Mouse (Mus musculus) embryonic facial prominence, embryonic 15.5 days (tissue): ENCODE measurements around the gene Ace2. TPM values are rescaled to one million over a fixed set of nuclear protein-coding genes. Genes with fewer than 3 reads are reported as not detected.

Experiments used
- ATAC-seq: fragments of 200-750 bp; cut with Nextera tagmentation; 2 replicates; pipeline ENCODE4 v1.8.0; 2017; ENCODE audit warnings: low read depth, moderate TSS enrichment; ENCODE audit not compliant: insufficient number of reproducible peaks, low FRiP score, low TSS enrichment
- H3K27ac ChIP-seq: fragments of 300-500 bp; sonication (generic); replicated peaks from 2 replicates; pipeline ENCODE4 v1.5.1; 2015; ENCODE audit warnings: mild to moderate bottlenecking, inconsistent platforms
- H3K27me3 ChIP-seq: fragments of 300-500 bp; sonication (generic); 2 replicates; pipeline ENCODE4 v1.6.1; 2015; ENCODE audit warnings: inconsistent platforms
- H3K36me3 ChIP-seq: fragments of 300-500 bp; sonication (generic); 2 replicates; pipeline ENCODE4 v1.6.1; 2015; ENCODE audit warnings: mild to moderate bottlenecking, inconsistent platforms
- H3K4me1 ChIP-seq: fragments of 300-500 bp; sonication (generic); 2 replicates; pipeline ENCODE4 v1.6.1; 2015; ENCODE audit warnings: inconsistent platforms
- H3K4me2 ChIP-seq: fragments of 300-500 bp; sonication (generic); replicated peaks from 2 replicates; pipeline ENCODE4 v1.6.1; 2015; ENCODE audit warnings: mild to moderate bottlenecking, inconsistent platforms
- H3K4me3 ChIP-seq: fragments of 300-500 bp; sonication (generic); replicated peaks from 2 replicates; pipeline ENCODE4 v1.5.1; 2015; ENCODE audit warnings: mild to moderate bottlenecking, inconsistent platforms
- H3K9ac ChIP-seq: fragments of 300-500 bp; sonication (generic); 2 replicates; pipeline ENCODE4 v1.6.1; 2015; ENCODE audit warnings: inconsistent platforms
- H3K9me3 ChIP-seq: fragments of 300-500 bp; sonication (generic); replicated peaks from 2 replicates; pipeline ENCODE4 v1.6.1; 2016; ENCODE audit warnings: inconsistent platforms
- WGBS: fragments of 180-500 bp; shearing (Covaris S2); methylation state at CpG from one replicate; pipeline ENCODE4 v1.1.7; 2015; 5-methylcytosine and 5-hydroxymethylcytosine counted together
- polyA plus RNA-seq: library from polyadenylated mRNA; unstranded; fragments of >200 nt; fragmentation: Nextera tagmentation; extraction: Ambion mirVana; gene quantifications from 2 replicates; pipeline ENCODE4 v1.2.1, GENCODE M21; 2015

The Ace2 gene
- polyA plus RNA-seq, 1 experiment from 2014 or later: 11.8 TPM

- Histone ChIP-seq H3K4me2 (no peak overlapping the region), H3K36me3 (no peaks in the 10 kb centered on the region), H3K4me1 (no peaks in the 10 kb centered on the region), H3K9ac (no peak overlapping the region), H3K9me3 (no peaks in the 10 kb centered on the region), H3K4me3 (no peak overlapping the region), H3K27me3 (peaks cover 10% of the 10 kb centered on the region), H3K27ac (no peak overlapping the region)
- WGBS: 7% methylated on average over 3 of the region's 3 CpGs
- ATAC-seq: no peak
Observed at GRCm38 (mm10) chrX:164179746-164180145, 40.6 kb downstream of the Ace2 start.

- Histone ChIP-seq H3K4me3 (no peak overlapping the region), H3K27me3 (peaks cover 4% of the 10 kb centered on the region), H3K4me2 (no peak overlapping the region), H3K27ac (no peak overlapping the region), H3K9me3 (no peaks in the 10 kb centered on the region), H3K36me3 (no peaks in the 10 kb centered on the region), H3K9ac (no peak overlapping the region), H3K4me1 (no peaks in the 10 kb centered on the region)
- WGBS: 30% methylated on average over 3 of the region's 3 CpGs
- no peak for ATAC-seq
Observed at GRCm38 (mm10) chrX:164183844-164184243, 44.7 kb downstream of the Ace2 start.

GRCm38 (mm10) chrX:164189880-164190279 is 50.7 kb downstream of the Ace2 start:
- Histone ChIP-seq H3K27me3 (no peaks in the 10 kb centered on the region; the same call in 1 of the 2 replicates), H3K4me1 (no peaks in the 10 kb centered on the region), H3K27ac (no peak overlapping the region), H3K9me3 (no peaks in the 10 kb centered on the region), H3K36me3 (no peaks in the 10 kb centered on the region), H3K4me2 (no peak overlapping the region), H3K4me3 (no peak overlapping the region), H3K9ac (no peak overlapping the region)
- no peak for ATAC-seq

GRCm38 (mm10) chrX:164197679-164198078 is 58.5 kb downstream of the Ace2 start:
- WGBS: 80% methylated on average over 2 of the region's 2 CpGs
- Histone ChIP-seq H3K4me1 (no peaks in the 10 kb centered on the region), H3K9me3 (no peaks in the 10 kb centered on the region), H3K9ac (no peak overlapping the region), H3K27me3 (no peaks in the 10 kb centered on the region), H3K4me3 (no peak overlapping the region), H3K36me3 (no peaks in the 10 kb centered on the region), H3K27ac (no peak overlapping the region), H3K4me2 (no peak overlapping the region)
- no peak for ATAC-seq

GRCm38 (mm10) chrX:164200547-164200946 is 61.4 kb downstream of the Ace2 start:
- H3K9ac ChIP-seq: no peak overlapping the region
- no peak overlapping the region for H3K27ac ChIP-seq
- H3K4me3 ChIP-seq: no peak overlapping the region
- H3K9me3 ChIP-seq: no peaks in the 10 kb centered on the region
- 81% methylated on average over 5 of the region's 5 CpGs for WGBS
- ATAC-seq: no peak
- H3K36me3 ChIP-seq: no peaks in the 10 kb centered on the region
- H3K4me1 ChIP-seq: no peaks in the 10 kb centered on the region
- no peak overlapping the region for H3K4me2 ChIP-seq
- no peaks in the 10 kb centered on the region for H3K27me3 ChIP-seq

- 62% methylated on average over 2 of the region's 2 CpGs for WGBS
- Histone ChIP-seq H3K9ac (no peak overlapping the region), H3K9me3 (no peaks in the 10 kb centered on the region), H3K27ac (no peak overlapping the region), H3K4me2 (no peak overlapping the region), H3K4me3 (no peak overlapping the region), H3K27me3 (no peaks in the 10 kb centered on the region), H3K4me1 (no peaks in the 10 kb centered on the region), H3K36me3 (no peaks in the 10 kb centered on the region)
- ATAC-seq: no peak
Observed at GRCm38 (mm10) chrX:164221989-164222388, 82.9 kb downstream of the Ace2 start.

GRCm38 (mm10) chrX:164233380-164233779 is 94.2 kb downstream of the Ace2 start:
- no peak for ATAC-seq
- WGBS: 51% methylated on average over 8 of the region's 8 CpGs
- no peaks in the 10 kb centered on the region for H3K9me3 ChIP-seq
- H3K9ac ChIP-seq: no peak overlapping the region
- no peaks in the 10 kb centered on the region for H3K4me1 ChIP-seq
- H3K27me3 ChIP-seq: no peaks in the 10 kb centered on the region
- no peak overlapping the region for H3K27ac ChIP-seq
- H3K4me3 ChIP-seq: no peak overlapping the region
- H3K4me2 ChIP-seq: no peak overlapping the region
- H3K36me3 ChIP-seq: no peaks in the 10 kb centered on the region

Other genes starting within 250 kb of the Ace2 start
- 30.7 and 31.8 TPM in 2 replicates for gene Ap1s2, start 230.3 kb upstream of the Ace2 start, polyA plus RNA-seq
- gene Zrsr2, start 180.7 kb upstream of the Ace2 start, polyA plus RNA-seq: 55.7 and 61.5 TPM in 2 replicates
- gene Car5b, start 111.3 kb upstream of the Ace2 start, polyA plus RNA-seq: 0.81 and 0.92 TPM in 2 replicates
- 22.5 and 23.1 TPM in 2 replicates for gene Siah1b, start 62.8 kb upstream of the Ace2 start, polyA plus RNA-seq
- gene Cltrn, start 50.5 kb upstream of the Ace2 start, polyA plus RNA-seq: not detected in 2 replicates
- 1.1 and 1.6 TPM in 2 replicates for gene Bmx, start 118.9 kb downstream of the Ace2 start, polyA plus RNA-seq
- gene Pir, start 130.0 kb downstream of the Ace2 start, polyA plus RNA-seq: 14.9 and 18.8 TPM in 2 replicates
- gene Vegfd, start 234.0 kb downstream of the Ace2 start, polyA plus RNA-seq: 7.8 and 8.7 TPM in 2 replicates